Mouse (Mus musculus) kidney, adult 2 months (tissue): ENCODE measurements at regions not wholly inside any gene's neighbourhood (a gene's known extent, or its start where the extent isn't known, plus 50 kb on each side); places are given as distances from the start of the nearest gene placed in this dataset.

ENCODE experiments used
- CTCF ChIP-seq: fragments of 200-500 bp; conservative IDR thresholded peaks from 2 replicates; pipeline ENCODE4 v1.5.1; 2011; ENCODE audit warnings: low read depth, mild to moderate bottlenecking, control low read depth, low read length, moderate library complexity, mixed read lengths; ENCODE audit not compliant: insufficient read depth, insufficient read length
- POLR2A ChIP-seq: fragments of 200-500 bp; IDR thresholded peaks from one replicate; pipeline ENCODE4 v1.6.1; 2011; ENCODE audit warnings: low read depth, low read length, control low read depth

- TF ChIP-seq POLR2A (no peak), CTCF (no peak)
Observed at GRCm38 (mm10) chr5:42919328-42919727, 313.6 kb upstream of the Cpeb2 start.
